Mouse (Mus musculus): Measurements from ENCODE around the gene Pih1d2.
"Not testable (repeated sequence)": the region's sequence is repeated elsewhere in the genome, so short reads cannot be mapped to it uniquely, and the experiment has no call there.

Gene Pih1d2

GRCm38 (mm10) chr9:50617794-50618330 lies 741 bp downstream of the Pih1d2 start:
- DNase-seq (ENCODE audit: low read depth, low spot score), result no peak

GRCm38 (mm10) chr9:50630903-50631302 lies 13.8 kb downstream of the Pih1d2 start:
- not testable (repeated sequence) for DNase-seq (ENCODE audit: low read depth, low spot score)

- DNase-seq (ENCODE audit: low read depth, low spot score), result no peak
Measured at GRCm38 (mm10) chr9:50632016-50632688, 15.0 kb downstream of the Pih1d2 start.

GRCm38 (mm10) chr9:50633059-50633458 lies 15.9 kb downstream of the Pih1d2 start:
- DNase-seq (ENCODE audit: low read depth, low spot score), result no peak

GRCm38 (mm10) chr9:50634270-50634669 lies 17.1 kb downstream of the Pih1d2 start:
- DNase-seq (ENCODE audit: low read depth, low spot score), result no peak

GRCm38 (mm10) chr9:50646826-50647370 lies 29.8 kb downstream of the Pih1d2 start:
- no peak for DNase-seq (ENCODE audit: low read depth, low spot score)

GRCm38 (mm10) chr9:50650503-50650902 lies 33.4 kb downstream of the Pih1d2 start:
- no peak for DNase-seq (ENCODE audit: low read depth, low spot score)

- DNase-seq (ENCODE audit: low read depth, low spot score), result no peak
Measured at GRCm38 (mm10) chr9:50658391-50658790, 41.3 kb downstream of the Pih1d2 start.

- DNase-seq (ENCODE audit: low read depth, low spot score), result no peak
Measured at GRCm38 (mm10) chr9:50658941-50659388, 41.8 kb downstream of the Pih1d2 start.

GRCm38 (mm10) chr9:50659392-50660217 lies 42.5 kb downstream of the Pih1d2 start, which contains the start of gene Dlat:
Gene Dlat (minus strand): TSS chr9:50659780.
- peak; percentile 80 for DNase-seq (ENCODE audit: low read depth, low spot score)

- no peak for DNase-seq (ENCODE audit: low read depth, low spot score)
Measured at GRCm38 (mm10) chr9:50660431-50660830, 43.3 kb downstream of the Pih1d2 start.

GRCm38 (mm10) chr9:50664826-50665225 lies 47.7 kb downstream of the Pih1d2 start:
- no peak for DNase-seq (ENCODE audit: low read depth, low spot score)

- DNase-seq (ENCODE audit: low read depth, low spot score), result no peak
Measured at GRCm38 (mm10) chr9:50666442-50666841, 49.3 kb downstream of the Pih1d2 start.

GRCm38 (mm10) chr9:50667579-50668498 lies 50.7 kb downstream of the Pih1d2 start:
- no peak for DNase-seq (ENCODE audit: low read depth, low spot score)

- DNase-seq (ENCODE audit: low read depth, low spot score), result peak; percentile 28
Measured at GRCm38 (mm10) chr9:50670690-50671089, 53.6 kb downstream of the Pih1d2 start.

Measured in retina, postnatal 7 days (tissue).